Mouse (Mus musculus) regulatory T cell (primary cell): ENCODE measurements around the gene Ostc.

Experiments
- in situ Hi-C: fragments of 300-600 bp; cut with MboI, MseI; formaldehyde crosslinking; loops from one replicate; pipeline ENCODE4 v1.15.1; 2025; ENCODE audit warnings: high pct_unique_total_duplicates

Gene Ostc

GRCm38 (mm10) chr3:130708967-130709924, at the start of gene Ostc:
Gene Ostc, minus strand, starts transcription at chr3:130709444.
- in situ Hi-C loops, result no loop called here

- in situ Hi-C loops, result loop anchor here (5.0 kb wide), 1 partner anchor 479 kb away; no protein-coding TSS in a partner anchor
These were observed 49.1 kb upstream of the Ostc start for GRCm38 (mm10) chr3:130758157-130758841.

GRCm38 (mm10) chr3:130757117-130757852, 48.0 kb upstream of the Ostc start:
- in situ Hi-C loops, result loop anchor here (5.0 kb wide), 1 partner anchor 480 kb away; no protein-coding TSS in a partner anchor

DNA sequence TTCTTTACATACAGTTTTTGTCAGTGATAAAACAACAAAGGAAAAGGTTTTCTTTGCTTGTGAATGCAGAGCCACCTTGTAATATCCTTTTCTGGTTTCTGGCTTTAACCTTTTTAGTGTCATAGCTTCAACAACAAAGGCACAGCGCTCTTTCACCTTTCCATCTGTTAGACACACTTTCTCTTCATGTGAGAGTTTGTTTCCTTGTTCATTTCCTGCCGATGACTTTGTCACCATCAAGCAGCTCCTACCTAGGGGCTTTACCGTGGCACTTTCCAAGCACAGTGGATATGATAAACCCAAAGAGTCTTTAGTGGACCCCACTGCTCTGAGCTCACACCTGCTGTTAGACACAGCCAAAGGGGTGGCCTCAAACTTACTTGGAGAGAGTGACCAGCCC, 40.0 kb upstream of the Ostc start:
- in situ Hi-C loops, result no loop called here

GRCm38 (mm10) chr3:130746673-130747619, 37.7 kb upstream of the Ostc start:
- in situ Hi-C loops, result no loop called here

- in situ Hi-C loops, result no loop called here
These were observed 28.6 kb upstream of the Ostc start for GRCm38 (mm10) chr3:130737652-130738361.

DNA sequence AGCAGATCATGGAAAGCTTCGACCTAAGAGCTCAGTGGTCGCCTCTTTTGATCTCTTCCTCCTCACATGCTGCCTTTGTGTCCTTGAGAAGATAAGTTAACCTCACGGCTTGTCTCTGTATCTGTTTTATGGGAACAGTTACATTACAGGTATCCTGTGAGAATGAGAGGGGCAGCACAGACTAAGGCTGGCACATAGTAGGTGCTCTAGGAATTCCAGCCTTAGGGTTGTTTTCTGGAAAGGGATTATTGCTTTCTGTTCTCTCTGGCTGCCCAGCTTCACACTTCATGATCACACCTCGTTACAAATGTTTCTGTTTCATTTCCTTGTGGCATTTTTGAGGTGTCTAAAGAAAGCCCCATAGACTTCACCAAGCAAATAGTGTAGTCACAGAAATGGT, 27.5 kb upstream of the Ostc start:
- in situ Hi-C loops, result no loop called here

DNA sequence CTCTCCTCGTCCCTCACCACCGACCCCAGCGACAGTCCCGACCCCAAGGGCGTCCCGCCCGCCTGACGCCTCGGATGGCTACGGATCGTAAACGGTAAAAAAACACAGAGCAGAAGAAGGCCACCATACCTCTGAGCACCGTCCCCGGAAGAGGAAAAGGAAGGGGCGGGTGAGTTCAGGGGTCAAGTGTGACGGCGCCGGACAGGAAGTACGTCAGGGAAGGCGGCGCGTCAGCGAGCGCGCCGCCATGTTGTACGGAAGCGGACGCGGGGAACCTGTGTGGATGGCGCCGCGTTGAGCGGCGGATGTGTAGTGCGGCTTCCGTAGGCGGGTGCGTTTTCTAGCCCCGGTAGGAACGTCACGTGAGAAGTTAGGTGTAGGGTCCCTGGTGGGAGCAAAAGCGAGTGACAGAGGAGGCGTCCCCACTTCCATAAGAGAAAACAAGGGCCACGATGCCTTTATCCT, 21.0 kb upstream of the Ostc start, which contains the start of gene Rpl34:
Rpl34 (minus strand) TSS at position 210 of the 465 bp plus-strand sequence.
- in situ Hi-C loops, result loop anchor here (5.0 kb wide), 1 partner anchor 62 kb away; no protein-coding TSS in a partner anchor

DNA sequence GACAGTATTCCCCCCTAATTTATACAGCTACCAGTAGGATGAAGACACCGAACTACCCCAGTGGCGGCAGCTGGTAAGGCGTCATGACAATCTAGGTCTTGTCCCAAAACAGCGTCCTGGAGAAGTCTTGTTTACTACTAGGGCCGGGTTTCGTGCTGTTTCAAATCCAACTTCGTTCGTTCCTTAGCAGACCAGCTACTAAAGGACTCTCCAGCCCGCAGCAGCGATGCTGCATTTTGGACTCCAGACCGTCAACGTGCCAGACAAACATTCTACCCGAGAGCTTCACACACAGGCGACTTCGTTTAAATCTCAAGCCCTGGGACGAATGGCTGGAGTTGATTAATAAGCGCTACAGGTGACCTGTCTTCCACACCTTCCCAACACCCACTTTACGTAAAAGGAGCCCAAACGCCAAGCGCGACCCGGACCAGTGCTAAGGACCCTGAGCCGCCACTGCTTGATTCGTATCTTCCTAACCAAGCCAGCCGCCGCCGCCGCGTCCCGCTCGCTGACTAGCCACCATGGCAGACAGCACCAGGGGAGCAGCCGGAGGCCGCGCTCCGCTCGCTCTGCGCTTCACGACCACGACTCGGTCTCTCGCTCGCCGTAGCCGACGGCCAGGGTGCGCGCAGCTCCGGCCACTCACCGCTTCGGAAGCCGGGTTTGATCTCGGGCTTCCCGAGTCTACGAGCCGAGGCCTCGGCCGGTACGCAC, 20.4 kb upstream of the Ostc start:
- in situ Hi-C loops, result loop anchor here (5.0 kb wide), 1 partner anchor 63 kb away; no protein-coding TSS in a partner anchor

GRCm38 (mm10) chr3:130727676-130728075, 18.4 kb upstream of the Ostc start:
- in situ Hi-C loops, result no loop called here

GRCm38 (mm10) chr3:130727036-130727435, 17.8 kb upstream of the Ostc start:
- in situ Hi-C loops, result no loop called here

- in situ Hi-C loops, result no loop called here
These were observed 16.5 kb upstream of the Ostc start for GRCm38 (mm10) chr3:130725718-130726117.

- in situ Hi-C loops, result no loop called here
These were observed 13.7 kb upstream of the Ostc start for GRCm38 (mm10) chr3:130722733-130723478.

GRCm38 (mm10) chr3:130720225-130720624, 11.0 kb upstream of the Ostc start:
- in situ Hi-C loops, result no loop called here

DNA sequence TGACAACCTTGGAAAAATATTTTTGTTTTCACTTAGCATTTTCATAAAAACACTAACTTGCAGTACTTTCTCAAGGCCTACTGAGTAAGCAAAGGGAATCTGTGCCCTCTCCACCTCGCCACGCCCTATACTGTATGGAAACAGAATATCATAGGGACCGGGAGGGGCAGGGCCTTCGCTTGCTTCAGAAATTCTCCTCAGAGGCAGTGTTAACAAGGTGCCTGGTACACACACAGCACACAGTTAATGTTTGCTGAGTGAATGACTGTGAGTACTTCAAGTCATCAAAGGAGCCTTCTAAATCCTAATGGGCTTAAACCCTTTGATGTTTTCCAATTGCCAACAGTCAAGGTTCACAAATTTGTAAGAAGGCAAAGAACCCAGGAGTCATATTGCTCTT, 9.6 kb upstream of the Ostc start:
- in situ Hi-C loops, result no loop called here

GRCm38 (mm10) chr3:130716555-130716954, 7.3 kb upstream of the Ostc start:
- in situ Hi-C loops, result no loop called here

DNA sequence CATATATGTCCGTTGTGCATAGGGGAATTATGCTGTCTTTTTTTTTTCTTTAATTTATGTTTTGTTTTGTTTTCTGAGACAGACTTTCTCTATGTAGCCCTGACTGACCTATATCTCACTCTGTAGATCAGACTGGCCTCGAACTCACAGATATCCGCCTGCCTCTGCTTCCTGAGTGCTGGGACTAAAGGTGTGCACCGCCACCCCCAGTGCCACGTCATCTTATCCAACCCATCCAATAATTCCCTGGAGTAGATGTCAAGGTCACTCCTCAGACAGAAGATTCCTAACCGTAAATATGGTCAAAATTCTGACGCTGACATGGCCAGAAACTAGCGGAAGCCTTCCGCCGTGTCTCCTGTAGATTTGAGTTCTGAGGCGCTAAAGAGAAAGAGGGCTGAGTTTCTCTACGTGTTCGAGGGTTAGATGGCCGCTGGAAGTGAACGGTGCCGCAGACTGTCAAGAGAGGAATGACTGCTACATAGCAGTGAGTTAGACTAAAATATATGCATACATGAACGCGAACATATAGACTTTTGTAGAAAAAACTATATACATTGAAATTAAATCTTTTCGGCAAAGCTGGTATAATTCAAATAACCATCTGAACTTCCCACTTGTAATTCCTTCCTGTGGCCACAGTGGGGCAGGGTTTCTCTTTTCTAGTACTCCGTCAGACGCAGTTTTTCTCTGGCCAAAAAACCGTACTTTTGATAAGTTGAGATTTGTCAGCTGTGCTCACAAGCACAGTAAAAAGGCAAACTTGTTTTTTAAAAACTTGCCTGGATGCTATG, 5.7 kb upstream of the Ostc start:
- in situ Hi-C loops, result loop anchor here (5.0 kb wide), 1 partner anchor 527 kb away; no protein-coding TSS in a partner anchor
